Mouse (Mus musculus) spleen, adult 10 weeks (tissue): ENCODE data around the gene Cap2. TPM values are rescaled to one million over a fixed set of nuclear protein-coding genes. Genes with fewer than 3 reads are reported as not detected.

Source experiments
- polyA plus RNA-seq: library from polyadenylated mRNA; stranded (reverse); fragments of 350-450 nt; fragmentation: Illumina TruSeq; extraction: RNeasy Lipid Tissue Mini Kit (QIAGEN cat#74804); gene quantifications from one replicate; pipeline ENCODE4 v1.2.3, GENCODE M21; 2015; ENCODE audit warnings: low replicate concordance; ENCODE audit not compliant: insufficient read depth

Gene Cap2
- 1.7 TPM for polyA plus RNA-seq

GRCm38 (mm10) chr13:46501800-46502389 lies at the start of gene Cap2:
TSS of gene Cap2 (plus strand) at chr13:46501848.

GRCm38 (mm10) chr13:46669048-46669619 lies 167.5 kb downstream of the Cap2 start, which contains the start of gene Fam8a1:
TSS of gene Fam8a1 (plus strand) at chr13:46669522.

Other genes with a start within 250 kb of the Cap2 start
- gene Stmnd1, start 228.1 kb upstream of the Cap2 start, polyA plus RNA-seq = not detected
- gene Rbm24, start 83.4 kb upstream of the Cap2 start, polyA plus RNA-seq = 0.87 TPM
- gene Fam8a1, start 167.7 kb downstream of the Cap2 start, polyA plus RNA-seq = 45.2 TPM
- gene Nup153, start 226.1 kb downstream of the Cap2 start, polyA plus RNA-seq = 127 TPM